Mouse (Mus musculus): ENCODE measurements at regions not wholly inside any gene's neighbourhood (a gene's known extent, or its start where the extent isn't known, plus 50 kb on each side); places are given as distances from the start of the nearest gene placed in this dataset.
A peak's percentile ranks its signal among the peaks of the same experiment; 100 is the strongest.

DNA sequence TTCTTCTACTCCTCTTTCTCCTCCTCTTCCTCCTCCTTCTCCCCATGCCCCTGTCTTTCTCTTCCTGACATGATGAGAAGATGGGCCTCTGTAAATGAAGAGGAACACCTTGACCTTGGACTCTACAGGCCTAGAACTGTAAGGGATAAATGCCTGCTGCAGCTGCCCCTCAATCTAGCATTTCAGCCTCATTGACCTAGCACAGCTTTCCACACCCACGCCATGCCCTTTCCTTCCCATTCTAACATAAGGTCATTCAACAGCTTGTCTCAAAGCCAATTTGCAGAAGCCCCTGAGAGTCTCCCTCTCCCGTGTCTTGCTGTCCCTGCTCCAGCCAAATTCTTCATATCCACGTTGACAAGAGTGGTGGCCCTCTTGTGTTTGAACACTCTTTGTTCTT is 63.8 kb upstream of the Dscam start:
- Histone ChIP-seq H3K4me1 (no peaks in the 10 kb centered on the region), H3K36me3 (no peaks in the 10 kb centered on the region), H3K27me3 (ENCODE audit: insufficient read depth, poor library complexity, severe bottlenecking) (no peaks in the 10 kb centered on the region), H3K9me3 (no peaks in the 10 kb centered on the region), H3K4me3 (no peak overlapping the region), H3K27ac (no peak overlapping the region)
- DNase-seq (ENCODE audit: low spot score): no peak
- WGBS: 52% methylated on average over 3 of the region's 3 CpGs

DNA sequence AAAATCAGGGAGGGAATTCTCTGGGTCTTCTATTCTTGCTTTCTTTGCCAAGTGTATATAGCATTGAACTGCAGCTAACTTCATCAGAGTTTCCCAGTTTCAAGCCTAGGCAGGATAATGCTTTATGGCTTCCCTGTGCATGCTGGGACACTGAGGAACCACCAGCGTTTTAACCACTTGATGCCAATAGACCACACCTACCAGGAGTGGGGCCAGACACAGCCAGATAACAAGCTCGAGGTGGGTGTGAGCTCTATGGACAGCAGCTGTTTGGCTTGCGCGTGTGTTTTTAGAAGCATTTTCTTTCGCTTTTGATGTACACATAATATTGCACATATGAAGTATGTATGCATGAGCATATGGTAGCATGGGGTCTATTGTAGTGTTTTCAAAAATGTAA is 69.1 kb upstream of the Dscam start:
- no peak overlapping the region for H3K27ac ChIP-seq
- WGBS: 57% methylated on average over 5 of the region's 5 CpGs

DNA sequence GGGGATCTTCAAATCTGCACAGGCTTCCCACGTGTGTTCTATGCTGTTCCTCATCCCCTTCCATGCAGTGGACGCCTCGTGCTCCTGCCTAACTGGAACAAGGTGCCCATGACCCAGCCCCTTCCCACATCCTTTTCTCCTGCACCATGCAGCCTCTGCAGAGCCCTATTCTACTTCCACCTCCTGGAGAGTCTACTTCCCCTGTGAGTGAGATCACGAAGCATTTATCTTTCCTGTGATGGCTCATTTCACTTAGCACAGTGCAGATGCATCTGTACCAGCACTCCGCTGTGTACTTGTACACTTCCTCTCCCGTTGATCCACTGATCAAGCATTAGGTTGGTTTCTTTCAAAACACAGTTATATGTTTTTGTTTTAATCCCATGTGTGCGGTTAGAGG is 69.5 kb upstream of the Dscam start:
- no peaks in the 10 kb centered on the region for H3K9me3 ChIP-seq
- H3K27me3 ChIP-seq (ENCODE audit: insufficient read depth, poor library complexity, severe bottlenecking): no peaks in the 10 kb centered on the region
- 75% methylated on average over 7 of the region's 7 CpGs for WGBS
- no peaks in the 10 kb centered on the region for H3K4me1 ChIP-seq
- no peaks in the 10 kb centered on the region for H3K36me3 ChIP-seq
- DNase-seq (ENCODE audit: low spot score): no peak
- H3K27ac ChIP-seq: no peak overlapping the region
- no peak overlapping the region for H3K4me3 ChIP-seq

More for the DNA sequence above, 69.1 kb upstream of the Dscam start:
- DNase-seq (ENCODE audit: low spot score): no peak
- H3K36me3 ChIP-seq: no peaks in the 10 kb centered on the region
- no peaks in the 10 kb centered on the region for H3K4me1 ChIP-seq
- no peak overlapping the region for H3K4me3 ChIP-seq
- H3K9me3 ChIP-seq: no peaks in the 10 kb centered on the region
- H3K27me3 ChIP-seq (ENCODE audit: insufficient read depth, poor library complexity, severe bottlenecking): no peaks in the 10 kb centered on the region

DNA sequence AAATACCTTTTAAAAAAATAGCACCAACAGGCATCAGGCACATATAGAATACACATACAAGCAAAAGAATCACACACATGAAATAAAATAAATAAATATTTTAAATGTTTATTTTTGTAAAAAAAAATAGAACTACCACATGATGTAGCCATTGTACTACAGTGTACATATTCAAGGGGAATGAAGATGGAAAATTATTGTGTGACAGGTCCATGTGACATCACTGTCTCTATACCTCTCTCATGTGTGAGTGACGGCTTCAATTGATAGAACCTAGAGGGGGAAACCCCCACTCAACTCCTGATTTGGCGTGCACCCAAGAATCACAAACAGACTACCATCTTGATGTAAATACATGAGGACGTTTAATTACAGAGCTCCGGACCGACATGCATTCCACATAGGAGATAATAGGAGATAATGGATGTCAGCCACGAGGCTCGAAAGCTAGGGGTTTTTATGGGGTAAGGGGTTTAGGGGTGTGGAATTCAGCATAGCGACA is 70.4 kb upstream of the Dscam start:
- no peaks in the 10 kb centered on the region for H3K27me3 ChIP-seq (ENCODE audit: insufficient read depth, poor library complexity, severe bottlenecking)
- no peak for DNase-seq (ENCODE audit: low spot score)
- no peak overlapping the region for H3K27ac ChIP-seq
- 63% methylated on average over 8 of the region's 8 CpGs for WGBS
- H3K36me3 ChIP-seq: no peaks in the 10 kb centered on the region
- H3K4me1 ChIP-seq: no peaks in the 10 kb centered on the region
- H3K4me3 ChIP-seq: no peak overlapping the region
- no peaks in the 10 kb centered on the region for H3K9me3 ChIP-seq

DNA sequence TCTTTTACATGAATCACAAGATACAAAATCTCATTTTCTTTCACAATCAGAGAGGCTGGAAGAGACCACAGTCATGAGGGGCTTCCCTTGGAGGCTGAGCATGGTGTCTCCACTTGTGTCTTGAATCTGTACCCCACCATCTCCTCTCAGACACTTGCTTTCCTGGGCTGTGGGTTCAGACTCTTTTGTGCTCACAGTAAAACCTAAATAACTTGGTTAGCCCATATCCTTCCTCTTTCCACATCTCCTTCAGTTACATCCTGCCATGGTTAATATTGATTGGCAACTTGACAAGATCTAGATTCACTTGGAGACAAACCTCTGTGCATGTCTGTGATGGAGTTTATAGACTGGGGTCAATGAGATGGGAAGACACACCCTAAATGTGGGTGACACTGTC is 71.1 kb upstream of the Dscam start:
- Histone ChIP-seq H3K27ac (no peak overlapping the region), H3K4me1 (no peaks in the 10 kb centered on the region), H3K9me3 (no peaks in the 10 kb centered on the region), H3K4me3 (no peak overlapping the region), H3K27me3 (ENCODE audit: insufficient read depth, poor library complexity, severe bottlenecking) (no peaks in the 10 kb centered on the region), H3K36me3 (no peaks in the 10 kb centered on the region)
- no peak for DNase-seq (ENCODE audit: low spot score)

DNA sequence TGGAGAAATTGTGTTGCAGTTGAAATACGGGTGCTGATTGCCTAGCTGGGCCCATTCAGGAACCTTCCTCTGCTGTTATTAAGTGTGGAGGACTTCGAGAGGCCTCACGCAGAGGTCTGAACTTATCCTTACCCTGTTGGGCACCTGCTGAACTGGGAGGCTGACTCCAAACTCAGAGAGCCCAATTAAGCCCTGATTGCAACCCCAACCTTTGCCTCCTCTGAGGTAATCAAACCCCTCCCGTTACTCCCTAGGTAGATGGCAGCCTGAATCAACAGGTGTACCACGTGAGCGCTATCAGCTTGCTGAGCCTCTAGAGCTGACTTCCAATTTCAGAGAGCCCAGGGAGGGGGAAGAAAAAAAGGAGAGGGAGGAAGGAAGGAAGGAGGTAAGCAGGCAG is 79.9 kb upstream of the Dscam start:
- H3K27me3 ChIP-seq (ENCODE audit: insufficient read depth, poor library complexity, severe bottlenecking): no peaks in the 10 kb centered on the region
- no peak overlapping the region for H3K27ac ChIP-seq
- no peak for DNase-seq (ENCODE audit: low spot score)
- no peak overlapping the region for H3K4me3 ChIP-seq
- 67% methylated on average over 6 of the region's 6 CpGs for WGBS
- H3K4me1 ChIP-seq: no peaks in the 10 kb centered on the region
- H3K9me3 ChIP-seq: no peaks in the 10 kb centered on the region
- no peaks in the 10 kb centered on the region for H3K36me3 ChIP-seq

DNA sequence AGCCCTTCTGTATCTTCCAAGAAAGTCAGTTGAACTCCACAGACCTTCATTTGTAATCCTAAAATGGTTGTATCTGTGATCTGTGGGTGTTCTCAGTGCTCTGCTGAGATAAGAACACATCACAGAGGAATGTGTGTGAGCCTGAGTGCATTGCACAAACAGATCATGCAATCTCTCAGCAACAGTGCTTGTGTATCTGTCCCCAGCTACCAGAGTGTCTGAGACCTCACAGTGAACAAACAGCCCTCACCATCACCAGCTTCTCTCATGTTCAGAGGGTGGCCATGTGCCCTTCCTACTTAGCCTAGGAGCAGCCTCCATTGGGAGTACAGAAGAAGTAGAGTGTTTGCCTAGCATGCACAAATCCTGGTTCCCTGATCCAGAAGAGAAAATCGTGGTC is 82.0 kb upstream of the Dscam start:
- Histone ChIP-seq H3K9me3 (no peaks in the 10 kb centered on the region), H3K4me3 (no peak overlapping the region), H3K36me3 (no peaks in the 10 kb centered on the region), H3K27ac (no peak overlapping the region), H3K4me1 (no peaks in the 10 kb centered on the region), H3K27me3 (ENCODE audit: insufficient read depth, poor library complexity, severe bottlenecking) (no peaks in the 10 kb centered on the region)
- WGBS: 71% methylated on average over 1 of the region's 1 CpGs
- no peak for DNase-seq (ENCODE audit: low spot score)

DNA sequence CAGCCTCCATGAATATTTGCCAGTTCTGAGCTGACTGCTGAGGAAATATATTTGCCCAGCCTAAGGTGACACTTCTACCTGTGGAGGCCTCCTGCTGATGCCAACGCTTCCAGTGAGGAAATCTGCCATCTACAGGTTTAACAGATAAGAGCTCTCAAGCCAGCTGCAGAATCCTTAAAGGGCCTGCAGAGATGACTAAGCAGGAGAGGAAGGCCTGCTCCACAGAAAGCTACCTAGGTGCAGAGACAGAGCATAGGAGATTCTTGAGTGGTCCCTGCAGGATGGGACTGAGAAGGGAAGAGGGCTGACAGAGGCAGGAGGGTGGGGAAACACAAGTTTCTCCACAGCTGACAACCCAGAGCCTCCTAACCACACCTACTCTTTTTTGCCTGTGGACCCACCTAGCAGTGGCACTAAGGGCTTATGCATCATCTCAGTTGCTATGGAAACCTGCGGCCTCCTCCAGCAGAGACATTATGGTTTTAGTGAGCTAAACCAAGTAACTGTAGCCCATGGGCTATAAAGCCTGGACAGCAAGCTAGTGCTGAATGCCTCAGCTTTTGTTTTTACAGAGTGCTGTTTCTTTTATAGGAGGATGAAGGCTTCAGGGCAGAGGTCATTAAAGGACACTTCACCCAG is 82.6 kb upstream of the Dscam start:
- Histone ChIP-seq H3K27me3 (ENCODE audit: insufficient read depth, poor library complexity, severe bottlenecking) (no peaks in the 10 kb centered on the region), H3K36me3 (no peaks in the 10 kb centered on the region), H3K4me3 (no peak overlapping the region), H3K9me3 (no peaks in the 10 kb centered on the region), H3K4me1 (no peaks in the 10 kb centered on the region), H3K27ac (no peak overlapping the region)
- DNase-seq (ENCODE audit: low spot score): no peak
- 48% methylated on average over 2 of the region's 2 CpGs for WGBS

DNA sequence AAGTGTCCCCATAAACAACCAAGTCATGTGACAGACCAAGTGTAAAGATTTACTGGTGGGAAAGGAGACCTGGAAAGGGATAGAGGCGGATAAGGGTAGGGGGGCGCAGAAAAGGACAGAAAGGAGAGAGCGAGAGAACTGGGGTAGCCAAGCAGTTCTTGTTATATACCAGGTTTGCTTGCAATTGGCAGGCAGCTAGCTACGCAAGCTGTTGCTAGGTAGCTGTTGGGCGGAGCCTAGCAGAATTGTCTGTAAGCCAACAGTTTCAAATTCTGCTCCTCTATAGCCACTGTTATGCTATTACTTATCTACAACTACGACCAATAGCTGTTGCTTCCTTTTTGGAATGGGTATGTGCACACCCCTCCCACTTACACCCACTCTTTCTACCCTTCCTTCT is 88.3 kb upstream of the Dscam start:
- no peaks in the 10 kb centered on the region for H3K9me3 ChIP-seq
- no peak overlapping the region for H3K4me3 ChIP-seq
- H3K27me3 ChIP-seq (ENCODE audit: insufficient read depth, poor library complexity, severe bottlenecking): no peaks in the 10 kb centered on the region
- no peak for DNase-seq (ENCODE audit: low spot score)
- peaks cover 4% of the 10 kb centered on the region; the same call in 1 of the 2 replicates for H3K4me1 ChIP-seq
- H3K27ac ChIP-seq: no peak overlapping the region
- H3K36me3 ChIP-seq: no peaks in the 10 kb centered on the region
- WGBS: 83% methylated on average over 6 of the region's 6 CpGs

DNA sequence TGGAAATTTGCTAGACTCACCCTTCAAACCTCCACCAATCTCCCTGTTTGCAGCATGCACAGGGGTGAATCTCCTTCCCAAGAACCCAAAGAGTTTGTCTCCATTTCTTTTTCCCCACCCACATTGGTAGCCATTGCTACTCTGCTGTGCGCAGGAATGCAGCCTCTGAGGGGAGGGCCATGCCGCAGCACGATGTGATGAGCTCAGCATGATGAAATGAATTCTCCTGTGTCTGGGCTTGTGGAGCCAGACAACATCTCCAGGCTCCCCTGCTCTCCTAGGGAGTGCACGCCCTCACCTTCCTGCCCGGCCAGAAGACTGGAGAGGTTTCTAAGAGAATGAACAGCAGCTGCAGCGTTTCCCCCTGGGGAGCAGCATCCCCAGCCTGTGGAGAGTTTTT is 92.9 kb upstream of the Dscam start:
- H3K4me3 ChIP-seq: no peak overlapping the region
- no peaks in the 10 kb centered on the region for H3K36me3 ChIP-seq
- peaks cover 4% of the 10 kb centered on the region; the same call in 1 of the 2 replicates for H3K4me1 ChIP-seq
- WGBS: 11% methylated on average over 6 of the region's 6 CpGs
- no peaks in the 10 kb centered on the region for H3K27me3 ChIP-seq (ENCODE audit: insufficient read depth, poor library complexity, severe bottlenecking)
- DNase-seq (ENCODE audit: low spot score): no peak
- no peaks in the 10 kb centered on the region for H3K9me3 ChIP-seq
- H3K27ac ChIP-seq: no peak overlapping the region

DNA sequence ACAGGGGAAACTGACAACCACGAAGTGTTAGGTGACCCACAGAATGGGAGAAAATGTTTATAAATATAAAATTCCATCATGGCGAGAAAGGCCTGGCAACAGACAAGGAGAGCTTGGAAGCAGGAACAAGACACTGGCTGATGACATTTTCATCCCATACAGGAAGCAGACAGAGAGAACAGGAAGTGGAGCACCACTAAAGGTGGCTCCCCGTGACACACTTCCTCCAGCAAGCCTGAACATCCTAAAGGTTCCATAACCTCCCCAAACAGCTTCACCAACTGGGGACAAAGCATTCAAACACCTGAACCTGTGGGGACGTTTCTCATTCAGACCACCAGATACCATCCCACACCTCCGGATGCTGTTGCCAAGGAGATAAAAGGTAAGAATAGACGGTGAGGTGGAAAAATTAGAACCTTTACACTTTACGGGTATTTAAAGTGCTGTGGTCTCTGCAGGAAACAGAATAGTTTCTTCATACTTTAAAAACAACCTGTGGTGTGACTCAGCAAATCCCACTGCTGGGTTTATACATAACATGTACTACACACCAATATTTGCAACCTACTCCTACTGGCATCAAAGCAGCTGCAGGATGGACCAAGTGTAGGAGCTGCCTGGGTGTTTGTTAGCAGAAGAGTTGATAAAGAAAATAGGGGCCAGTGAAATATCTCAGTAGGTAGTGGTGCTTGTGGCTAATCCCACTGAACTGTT is 86.0 kb upstream of the Bace2 start:
- Histone ChIP-seq H3K4me1 (0 out of 2 replicates have a peak, but pooled peaks cover 4% of the 10 kb centered on the region), H3K27ac (no peak overlapping the region), H3K27me3 (ENCODE audit: insufficient read depth, poor library complexity, severe bottlenecking) (no peaks in the 10 kb centered on the region), H3K9me3 (no peaks in the 10 kb centered on the region), H3K36me3 (no peaks in the 10 kb centered on the region), H3K4me3 (no peak overlapping the region)
- no peak for DNase-seq (ENCODE audit: low spot score)
- 86% methylated on average over 7 of the region's 7 CpGs for WGBS

DNA sequence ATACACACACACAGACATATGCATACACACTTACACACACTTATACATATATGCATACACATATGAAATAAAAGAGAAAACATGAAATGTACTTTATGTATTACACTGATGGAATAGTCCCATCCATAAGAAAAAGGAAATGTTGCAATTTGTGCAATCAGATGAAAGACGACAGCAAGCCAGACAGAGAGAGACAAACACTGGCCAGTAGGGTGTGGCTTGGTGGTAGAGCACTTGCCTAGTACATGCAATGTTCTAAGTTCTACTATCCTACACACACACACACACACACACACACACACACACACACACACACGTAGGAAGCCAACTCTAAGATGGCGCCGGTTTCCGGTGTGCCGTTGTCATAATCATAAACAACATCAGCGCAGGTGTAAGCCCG is 85.3 kb upstream of the Bace2 start:
- WGBS: 86% methylated on average over 8 of the region's 8 CpGs
- H3K4me3 ChIP-seq: no peak overlapping the region
- no peaks in the 10 kb centered on the region for H3K9me3 ChIP-seq
- 0 out of 2 replicates have a peak, but pooled peaks cover 4% of the 10 kb centered on the region for H3K4me1 ChIP-seq
- no peaks in the 10 kb centered on the region for H3K36me3 ChIP-seq
- no peaks in the 10 kb centered on the region for H3K27me3 ChIP-seq (ENCODE audit: insufficient read depth, poor library complexity, severe bottlenecking)
- no peak for DNase-seq (ENCODE audit: low spot score)
- H3K27ac ChIP-seq: no peak overlapping the region

DNA sequence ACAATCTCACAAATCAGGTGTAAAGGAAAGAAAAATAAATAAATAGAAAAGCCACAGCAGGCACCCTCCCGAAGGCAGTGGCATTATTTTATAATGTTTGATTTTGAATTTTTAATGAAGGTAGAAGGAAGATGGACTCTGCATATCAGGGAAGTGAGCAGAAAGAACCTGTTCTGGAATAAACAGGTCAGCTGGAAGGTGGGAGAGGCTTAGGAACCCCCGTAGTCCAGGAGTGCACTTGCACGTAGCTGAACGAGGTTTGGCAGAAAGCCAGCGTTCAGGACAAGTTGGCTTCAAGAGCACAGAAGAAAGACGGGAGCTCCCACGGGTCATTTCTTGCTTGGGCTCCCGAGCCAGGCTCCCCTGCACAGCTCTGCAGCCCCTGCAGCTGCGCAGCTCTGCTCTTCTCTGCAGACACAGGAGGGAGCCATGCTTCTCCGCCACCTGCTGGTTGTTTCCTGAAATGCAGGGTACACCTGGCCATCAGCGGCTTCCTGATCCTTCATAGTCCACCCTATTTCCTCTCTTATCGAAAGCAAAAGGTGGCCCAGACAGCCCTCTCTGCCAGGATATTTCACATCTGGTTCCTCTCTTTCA is 84.4 kb upstream of the Bace2 start:
- peak overlapping the region; percentile 25; the same call in 1 of the 2 replicates for H3K4me3 ChIP-seq
- no peak overlapping the region for H3K27ac ChIP-seq
- H3K27me3 ChIP-seq (ENCODE audit: insufficient read depth, poor library complexity, severe bottlenecking): no peaks in the 10 kb centered on the region
- H3K4me1 ChIP-seq: 0 out of 2 replicates have a peak, but pooled peaks cover 4% of the 10 kb centered on the region
- H3K36me3 ChIP-seq: no peaks in the 10 kb centered on the region
- H3K9me3 ChIP-seq: no peaks in the 10 kb centered on the region
- 17% methylated on average over 12 of the region's 12 CpGs for WGBS
- DNase-seq (ENCODE audit: low spot score): peak; percentile 83

Data from heart, embryonic 10.5 days (tissue).